9 mouse cellular contexts compared by ENCODE assay signal in the genomic region with DNA sequence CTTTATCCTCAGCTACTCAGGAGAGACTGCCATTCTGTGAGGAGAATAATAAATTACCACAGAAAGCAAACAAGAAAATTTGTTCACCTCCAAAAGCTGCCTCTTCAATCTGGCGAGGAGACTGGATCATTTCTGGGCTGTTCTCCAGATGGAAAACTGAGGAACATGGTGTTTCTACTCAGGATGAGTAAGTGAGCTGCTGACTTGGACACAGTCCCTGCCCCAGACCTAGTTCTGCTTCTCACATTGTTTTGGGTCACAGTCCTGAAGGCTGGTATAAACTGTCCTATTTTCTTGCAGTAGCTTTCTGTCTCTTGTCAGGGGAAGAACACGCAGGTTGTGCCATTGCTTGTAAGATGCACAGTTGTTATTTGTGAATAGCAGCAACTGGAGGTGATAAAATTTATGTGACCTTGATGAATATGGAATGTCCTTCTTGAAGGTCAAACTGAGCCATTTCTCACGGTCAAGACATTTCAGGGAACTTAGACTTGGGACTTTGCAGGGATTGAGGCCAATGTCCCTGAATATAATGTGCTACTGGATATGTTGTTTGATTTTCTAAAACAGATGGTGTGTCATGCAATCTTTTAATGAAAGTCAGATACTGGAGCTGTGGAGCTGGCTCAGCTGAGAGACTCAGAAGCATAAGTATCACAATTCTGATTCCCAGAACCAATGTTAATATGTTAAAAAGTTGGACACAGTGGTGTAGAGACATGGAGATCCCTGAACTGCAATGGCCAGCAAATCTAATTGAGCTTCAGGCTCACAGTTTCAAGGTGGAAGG.
DNase-seq lines count a peak whose midpoint lies in the region; ATAC-seq and TF ChIP-seq lines count a peak whose summit lies in the region.
"Had no signal": no experiment of that assay in that cellular context is flagged by ENCODE, and none has a peak within 500 bp of the region (broad histone marks: within the 10 kb centered on the region; RNA-seq: fewer than 3 reads in every experiment).

No protein-coding gene starts in this region.

- no peak overlapping the region for H3K27ac ChIP-seq in midbrain, embryonic 15.5 days
- H3K27ac ChIP-seq in intestine, postnatal 0 days (ENCODE audit: low read depth, low read length), result no peak overlapping the region
- H3K27ac ChIP-seq: midbrain, embryonic 12.5 days had no signal

- H3K36me3 ChIP-seq in midbrain, embryonic 15.5 days (replicated peaks), result no peaks in the 10 kb centered on the region
- H3K36me3 ChIP-seq in intestine, postnatal 0 days (ENCODE audit: control insufficient read depth, insufficient read depth), result no peaks in the 10 kb centered on the region
- H3K36me3 ChIP-seq: midbrain, embryonic 12.5 days had no signal

- TF ChIP-seq CTCF in intestine, postnatal 0 days (IDR thresholded peaks at IDR 0.05; ENCODE audit: low read depth), result no peak

- peak; percentile 70 for ATAC-seq in cerebellum, adult (ENCODE audit: insufficient number of reproducible peaks, low FRiP score, low TSS enrichment)
- no peak for ATAC-seq in monocyte, adult 5-6 weeks (replicated peaks; ENCODE audit: insufficient number of reproducible peaks, low FRiP score, low TSS enrichment, poor library complexity, severe bottlenecking)
- no peak for ATAC-seq in midbrain, embryonic 15.5 days (replicated peaks)
- no peak for ATAC-seq in intestine, postnatal 0 days

- 84% methylated on average over 3 of the region's 3 CpGs for WGBS in midbrain, embryonic 15.5 days
- 77% methylated on average over 3 of the region's 3 CpGs for WGBS in intestine, postnatal 0 days

- no peak overlapping the region for H3K9ac ChIP-seq in midbrain, embryonic 15.5 days
- H3K9ac ChIP-seq in intestine, postnatal 0 days (ENCODE audit: low read depth, low read length), result no peak overlapping the region
- H3K9ac ChIP-seq: midbrain, embryonic 12.5 days had no signal

- no peak overlapping the region for H3K4me3 ChIP-seq in midbrain, embryonic 15.5 days
- H3K4me3 ChIP-seq in intestine, postnatal 0 days (ENCODE audit: low read depth, low read length), result no peak overlapping the region
- H3K4me3 ChIP-seq: midbrain, embryonic 12.5 days had no signal

- DNase-seq in cerebellum, postnatal 4 days (ENCODE audit: low spot score in 2 of 2), result no peak
- peak; percentile 15 for DNase-seq in adrenal gland, postnatal 10 days
- peak; percentile 9 to 25 for DNase-seq in frontal cortex, postnatal 14 days (ENCODE audit: low spot score in 2 of 2)
- peak; percentile 60 to 70 for DNase-seq in layer of hippocampus, postnatal 36 days

- no peaks in the 10 kb centered on the region for H3K9me3 ChIP-seq in midbrain, embryonic 15.5 days
- no peaks in the 10 kb centered on the region for H3K9me3 ChIP-seq in intestine, postnatal 0 days (ENCODE audit: control insufficient read depth)
- H3K9me3 ChIP-seq: midbrain, embryonic 12.5 days had no signal

- peaks cover 9% of the 10 kb centered on the region for H3K4me1 ChIP-seq in midbrain, embryonic 15.5 days
- no peaks in the 10 kb centered on the region for H3K4me1 ChIP-seq in intestine, postnatal 0 days (replicated peaks; ENCODE audit: control insufficient read depth, insufficient read depth, low read length)

- H3K27me3 ChIP-seq in midbrain, embryonic 15.5 days (replicated peaks), result no peaks in the 10 kb centered on the region
- no peaks in the 10 kb centered on the region for H3K27me3 ChIP-seq in intestine, postnatal 0 days (replicated peaks; ENCODE audit: control insufficient read depth, insufficient read depth, low read length)
- H3K27me3 ChIP-seq: midbrain, embryonic 12.5 days had no signal

- no peak overlapping the region for H3K4me2 ChIP-seq in midbrain, embryonic 15.5 days
- no peak overlapping the region for H3K4me2 ChIP-seq in intestine, postnatal 0 days (replicated peaks; ENCODE audit: low read depth)
- H3K4me2 ChIP-seq: midbrain, embryonic 12.5 days had no signal

Comparison
In these comparisons a context has a peak if more than half of its experiments do, and no peak if none do; other contexts are left out.
1. DNase-seq: peak in adrenal gland, postnatal 10 days (single experiment), frontal cortex, postnatal 14 days (2 of 2) and layer of hippocampus, postnatal 36 days (2 of 2); none in cerebellum, postnatal 4 days (0 of 2).